Mouse (Mus musculus): ENCODE measurements around the gene Lif.

The Lif gene

GRCm38 (mm10) chr11:4262847-4263246 lies 5.5 kb downstream of the Lif start:
- no peak for DNase-seq (ENCODE audit: low spot score)

GRCm38 (mm10) chr11:4263296-4263695 lies 5.9 kb downstream of the Lif start:
- no peak for DNase-seq (ENCODE audit: low spot score)

- DNase-seq (ENCODE audit: low spot score), result no peak
These were observed 6.7 kb downstream of the Lif start for GRCm38 (mm10) chr11:4264066-4264465.

DNA sequence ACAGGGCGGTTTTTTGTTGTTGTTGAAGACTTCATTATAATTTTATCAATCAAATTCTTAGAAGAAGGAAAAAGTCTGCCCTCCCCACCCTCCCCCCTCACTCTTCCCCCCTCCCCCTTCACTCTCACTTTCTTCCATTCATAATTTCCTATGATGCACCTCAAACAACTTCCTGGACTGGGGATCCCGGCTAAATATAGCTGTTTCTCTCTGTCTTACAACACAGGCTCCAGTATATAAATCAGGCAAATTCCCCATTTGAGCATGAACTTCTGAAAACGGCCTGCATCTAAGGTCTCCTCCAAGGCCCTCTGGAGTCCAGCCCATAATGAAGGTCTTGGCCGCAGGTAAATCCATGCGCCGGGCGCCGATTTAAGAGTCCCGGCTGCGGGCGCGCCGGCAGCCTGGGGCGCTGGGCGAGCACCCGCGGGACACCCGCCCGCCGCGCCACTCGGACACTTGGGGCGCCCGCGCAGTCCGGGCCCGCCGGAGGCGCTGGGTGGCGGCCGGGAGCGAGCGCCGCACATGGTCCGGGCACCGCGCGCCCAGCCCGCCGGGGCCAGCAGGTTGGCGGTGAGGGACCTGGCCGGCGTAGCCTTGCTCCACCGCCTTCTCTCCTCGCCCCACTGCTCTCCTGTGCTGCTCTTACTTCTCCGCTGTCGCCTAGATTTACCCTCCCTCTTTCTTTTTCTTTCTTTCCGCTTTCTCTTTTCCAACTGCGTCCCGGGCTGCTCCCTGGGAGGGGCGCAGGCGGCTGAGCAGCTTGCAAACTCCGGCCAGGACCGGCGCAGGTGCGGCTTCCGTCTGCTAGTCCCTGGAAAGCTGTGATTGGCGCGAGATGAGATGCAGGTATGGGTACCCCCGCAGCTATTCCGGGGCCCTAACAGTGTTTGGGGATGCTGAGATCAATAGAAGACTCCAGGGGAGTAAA lies 9.2 kb downstream of the Lif start:
- no peak for DNase-seq (ENCODE audit: low spot score)

DNA sequence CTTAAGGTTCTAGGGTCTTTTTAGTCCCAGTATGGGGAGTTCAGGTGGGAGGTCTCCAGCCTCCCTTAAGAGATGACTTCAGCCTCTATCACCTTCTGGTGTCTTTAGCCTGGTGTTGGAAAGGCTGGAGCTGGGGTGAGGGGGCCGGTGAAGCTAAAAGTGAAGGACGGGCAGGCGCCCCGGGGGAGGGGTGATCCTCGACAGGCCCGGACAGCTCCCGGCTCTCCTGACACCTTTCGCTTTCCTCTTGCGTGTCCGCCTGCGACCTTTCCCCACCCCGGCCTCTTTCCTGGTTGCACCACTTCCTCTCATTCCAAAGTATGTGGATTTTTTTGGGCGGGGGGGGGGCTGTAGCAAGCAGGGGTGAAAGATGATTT lies 9.8 kb downstream of the Lif start:
- no peak for DNase-seq (ENCODE audit: low spot score)

- DNase-seq (ENCODE audit: low spot score), result no peak
These were observed 11.1 kb downstream of the Lif start for GRCm38 (mm10) chr11:4268500-4268899.

GRCm38 (mm10) chr11:4270744-4271459 lies 13.5 kb downstream of the Lif start:
- DNase-seq (ENCODE audit: low spot score), result no peak

DNA sequence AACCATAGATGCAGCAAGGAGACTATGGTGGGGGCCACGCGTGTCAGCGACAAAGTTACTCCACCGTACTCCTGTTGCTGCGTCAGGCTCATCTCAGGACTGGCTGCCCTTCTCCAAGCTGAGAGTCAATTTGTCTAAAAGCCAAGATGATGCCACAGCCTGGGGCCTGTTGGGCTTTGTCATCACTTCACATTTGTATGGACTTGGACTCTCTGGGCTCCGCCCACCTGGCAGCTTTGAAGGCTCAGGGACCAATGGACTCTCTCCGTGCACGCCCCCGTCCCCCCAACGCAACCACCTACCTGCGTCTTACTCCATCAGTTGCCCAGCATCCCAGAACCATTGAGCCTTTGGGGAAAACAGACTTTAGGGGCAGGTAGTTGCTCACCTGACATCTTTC lies 14.2 kb downstream of the Lif start:
- DNase-seq (ENCODE audit: low spot score), result no peak

- no peak for DNase-seq (ENCODE audit: low spot score)
These were observed 19.1 kb downstream of the Lif start for GRCm38 (mm10) chr11:4276411-4276861.

GRCm38 (mm10) chr11:4279909-4280308 lies 22.6 kb downstream of the Lif start:
- no peak for DNase-seq (ENCODE audit: low spot score)

DNA sequence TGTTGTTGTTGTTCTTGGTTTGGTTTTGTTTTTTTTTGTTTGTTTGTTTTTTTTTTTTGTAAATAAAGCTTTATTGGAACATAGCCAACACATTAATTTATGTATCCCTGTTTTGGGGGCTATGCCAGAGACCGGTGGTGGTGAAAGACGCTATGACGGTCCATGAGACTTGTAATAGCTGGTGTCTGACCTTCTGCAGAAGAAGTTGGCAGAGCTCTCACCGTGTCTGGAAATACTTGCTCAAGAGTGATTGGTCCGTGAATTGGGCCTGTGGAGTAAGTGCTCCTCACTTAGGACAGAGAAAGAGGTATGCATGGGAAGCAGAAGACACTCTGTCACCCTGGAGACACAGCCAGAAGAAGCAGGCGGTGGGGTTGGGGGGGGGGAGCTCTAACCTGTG lies 24.5 kb downstream of the Lif start:
- no peak for DNase-seq (ENCODE audit: low spot score)

GRCm38 (mm10) chr11:4283627-4284026 lies 26.3 kb downstream of the Lif start:
- DNase-seq (ENCODE audit: low spot score), result no peak

DNA sequence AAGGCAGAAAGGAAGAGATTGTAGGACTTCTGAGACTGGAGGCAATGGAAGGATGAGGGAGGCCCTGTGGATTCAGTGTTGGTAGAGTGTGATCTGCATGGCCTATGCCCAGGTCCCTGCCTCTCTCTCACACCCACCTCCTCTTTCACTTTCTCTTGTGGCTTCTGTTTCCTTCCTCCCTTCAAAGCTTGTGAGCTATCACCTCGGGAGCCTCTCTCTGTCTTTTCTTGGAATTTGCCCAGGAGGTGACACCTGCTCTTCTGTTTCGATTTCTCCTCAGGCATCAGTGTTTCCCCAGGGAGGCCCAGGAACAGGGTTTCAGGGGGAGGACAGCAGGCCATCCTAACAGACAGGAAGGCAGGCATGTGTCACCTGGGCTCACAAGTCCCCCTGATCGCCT lies 31.9 kb downstream of the Lif start:
- DNase-seq (ENCODE audit: low spot score), result no peak

GRCm38 (mm10) chr11:4291639-4292038 lies 34.3 kb downstream of the Lif start:
- peak; percentile 46 for DNase-seq (ENCODE audit: low spot score)

- DNase-seq (ENCODE audit: low spot score), result no peak
These were observed 35.0 kb downstream of the Lif start for GRCm38 (mm10) chr11:4292224-4292887.

- DNase-seq (ENCODE audit: low spot score), result no peak
These were observed 35.5 kb downstream of the Lif start for GRCm38 (mm10) chr11:4292888-4293247.

DNA sequence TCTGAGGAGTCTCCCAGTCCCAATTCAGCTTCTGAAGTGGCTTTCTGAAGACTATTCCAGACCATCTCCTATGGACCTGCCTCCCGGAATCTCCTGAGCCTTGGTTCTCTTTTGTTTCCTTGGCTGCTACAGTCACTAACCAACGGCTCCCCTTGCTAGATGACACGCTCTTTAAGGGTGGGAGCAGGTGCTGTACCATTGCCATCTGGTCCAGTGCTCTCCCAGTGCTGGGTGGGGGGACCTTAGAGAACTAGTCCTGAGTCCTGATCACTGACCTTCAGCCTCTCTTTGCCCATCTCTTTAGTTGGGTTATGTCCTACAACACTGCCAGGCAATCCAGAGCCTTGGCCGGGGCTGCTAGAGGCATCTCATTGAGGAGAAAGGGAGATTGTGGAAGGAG lies 36.1 kb downstream of the Lif start:
- no peak for DNase-seq (ENCODE audit: low spot score)

DNA sequence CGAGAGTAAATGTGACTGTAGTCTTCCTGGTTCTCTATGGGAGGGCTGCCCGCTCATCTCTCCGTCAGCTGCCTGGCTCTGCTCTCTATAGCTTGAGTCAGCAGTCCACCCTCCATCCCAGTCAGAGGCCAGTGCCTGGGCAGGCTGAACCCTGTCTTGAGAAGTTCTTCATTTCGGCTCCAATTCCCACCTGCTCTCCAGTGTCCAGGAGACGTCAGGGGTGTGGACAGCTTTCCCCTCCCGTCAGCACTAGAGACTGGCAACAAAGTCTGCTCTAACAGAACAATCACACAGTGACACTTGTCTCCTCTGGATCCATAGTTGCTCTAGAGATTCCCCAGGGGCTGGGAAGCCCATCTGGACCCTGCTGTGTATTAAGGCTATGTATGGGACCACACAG lies 36.7 kb downstream of the Lif start:
- DNase-seq (ENCODE audit: low spot score), result no peak

GRCm38 (mm10) chr11:4294495-4295351 lies 37.4 kb downstream of the Lif start:
- DNase-seq (ENCODE audit: low spot score), result peak; percentile 66

DNA sequence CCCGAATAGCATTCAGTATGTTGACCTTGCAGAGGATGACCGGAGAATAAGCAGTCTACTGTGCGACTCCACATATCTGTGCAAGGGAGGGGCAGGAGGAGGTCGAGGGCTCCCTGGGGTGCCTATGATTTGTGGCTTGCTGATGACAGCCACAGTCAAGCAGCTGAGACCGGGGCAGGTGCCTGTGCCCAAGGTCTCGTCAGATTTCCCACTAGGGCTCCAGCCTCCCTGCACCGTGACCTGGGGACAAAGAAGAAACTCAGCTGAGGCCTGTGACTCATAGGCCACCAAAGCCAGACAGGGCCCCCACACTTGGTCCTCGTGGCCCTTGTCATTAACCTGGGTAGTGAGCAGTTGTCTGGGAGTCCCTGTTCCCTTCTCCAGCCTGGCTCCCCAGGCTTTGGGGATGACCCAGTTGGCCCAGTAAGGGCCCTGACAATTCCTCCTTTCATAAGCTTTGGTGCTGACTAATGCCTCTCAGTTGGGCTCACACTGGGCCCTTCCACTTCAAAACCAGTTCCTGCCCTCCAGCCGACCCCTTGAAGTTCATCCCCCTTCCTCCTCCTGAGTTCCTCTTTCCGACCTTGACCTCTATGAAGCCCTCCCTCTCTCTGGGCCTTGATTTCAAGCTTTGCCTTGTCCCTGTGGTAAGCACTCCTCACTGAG lies 39.4 kb downstream of the Lif start:
- no peak for DNase-seq (ENCODE audit: low spot score)

- DNase-seq (ENCODE audit: low spot score), result no peak
These were observed 40.4 kb downstream of the Lif start for GRCm38 (mm10) chr11:4297753-4298152.

Measured in ovary, adult 18-20 months (tissue).